Mouse (Mus musculus) hindbrain, embryonic 12.5 days (tissue): ENCODE data around the gene Spc25. TPM values are rescaled to one million over a fixed set of nuclear protein-coding genes. Genes with fewer than 3 reads are reported as not detected.
A peak's percentile ranks its signal among the peaks of the same experiment; 100 is the strongest.

Experiments used
- ATAC-seq: fragments of 200-750 bp; cut with Nextera tagmentation; 2 replicates; pipeline ENCODE4 v1.8.0; 2017; ENCODE audit warnings: moderate TSS enrichment; ENCODE audit not compliant: low FRiP score
- H3K27ac ChIP-seq: fragments of 300-500 bp; sonication (generic); 2 replicates; pipeline ENCODE4 v1.5.1; 2016; ENCODE audit warnings: mild to moderate bottlenecking
- H3K27me3 ChIP-seq: fragments of 300-500 bp; sonication (generic); 2 replicates; pipeline ENCODE4 v1.6.1; 2016; ENCODE audit warnings: mild to moderate bottlenecking
- H3K36me3 ChIP-seq: fragments of 300-500 bp; sonication (generic); 2 replicates; pipeline ENCODE4 v1.6.1; 2016; ENCODE audit warnings: mild to moderate bottlenecking
- H3K4me1 ChIP-seq: fragments of 300-500 bp; sonication (generic); 2 replicates; pipeline ENCODE4 v1.6.1; 2016
- H3K4me2 ChIP-seq: fragments of 300-500 bp; sonication (generic); replicated peaks from 2 replicates; pipeline ENCODE4 v1.6.1; 2016; ENCODE audit warnings: mild to moderate bottlenecking
- H3K4me3 ChIP-seq: fragments of 300-500 bp; sonication (generic); 2 replicates; pipeline ENCODE4 v1.5.1; 2016; ENCODE audit warnings: mild to moderate bottlenecking
- H3K9ac ChIP-seq: fragments of 300-500 bp; sonication (generic); 2 replicates; pipeline ENCODE4 v1.6.1; 2016; ENCODE audit warnings: mild to moderate bottlenecking, moderate library complexity
- H3K9me3 ChIP-seq: fragments of 300-500 bp; sonication (generic); replicated peaks from 2 replicates; pipeline ENCODE4 v1.6.1; 2016; ENCODE audit warnings: mild to moderate bottlenecking
- WGBS: fragments of 180-500 bp; shearing (Covaris S2); methylation state at CpG from one replicate; pipeline ENCODE4 v1.1.7; 2016; 5-methylcytosine and 5-hydroxymethylcytosine counted together
- polyA plus RNA-seq: library from polyadenylated mRNA; unstranded; fragments of >200 nt; fragmentation: Nextera tagmentation; extraction: Ambion mirVana; gene quantifications from 2 replicates; pipeline ENCODE4 v1.2.1, GENCODE M21; 2016

Spc25 gene
- polyA plus RNA-seq: 127 and 128 TPM in 2 replicates

DNA sequence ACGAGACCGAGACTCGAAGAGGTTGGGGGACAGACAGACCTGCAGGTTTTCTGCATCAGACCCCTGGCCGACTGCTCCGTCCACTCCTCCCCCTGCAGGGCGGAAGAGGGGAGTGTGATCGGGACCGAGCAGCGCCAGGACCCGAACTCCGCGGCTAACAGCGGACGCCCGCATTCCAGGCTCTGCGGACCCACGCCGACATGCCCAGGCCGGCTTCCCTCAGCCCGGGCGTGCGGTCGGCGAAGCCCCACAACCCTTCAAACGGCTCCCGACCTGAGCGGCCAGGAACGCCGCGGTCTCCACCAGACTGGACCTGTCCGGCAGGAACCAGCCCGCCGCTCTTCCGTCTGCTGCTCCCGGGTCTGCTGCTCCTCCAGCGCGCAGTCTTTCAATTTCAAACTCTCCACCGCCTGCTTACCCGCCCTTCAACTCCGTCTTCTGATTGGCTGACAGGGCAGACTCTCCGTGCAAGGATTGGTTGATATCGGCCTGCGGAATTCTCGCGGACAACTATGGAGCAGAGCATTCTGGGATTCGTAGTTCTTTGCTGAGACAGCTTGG, at the start of gene Spc25:
Gene Spc25, minus strand, starts transcription at position 404 of the 561 bp plus-strand sequence.
- Histone ChIP-seq H3K4me1 (peaks cover 10% of the 10 kb centered on the region), H3K4me2 (peak within 1 kb of the TSS; percentile 86), H3K9me3 (no peaks in the 10 kb centered on the region), H3K9ac (peak within 1 kb of the TSS; percentile 71), H3K4me3 (peak within 1 kb of the TSS; percentile 86), H3K27ac (peak within 1 kb of the TSS; percentile 66), H3K27me3 (no peaks in the 10 kb centered on the region), H3K36me3 (peaks cover 14% of the 10 kb centered on the region)
- ATAC-seq: peak; percentile 99
- WGBS: under 1% methylated on average over 45 of the region's 46 CpGs

GRCm38 (mm10) chr2:69248221-69248755, 42.3 kb upstream of the Spc25 start:
- Histone ChIP-seq H3K4me1 (no peaks in the 10 kb centered on the region), H3K4me3 (no peak overlapping the region), H3K27me3 (no peaks in the 10 kb centered on the region), H3K4me2 (no peak overlapping the region), H3K9ac (no peak overlapping the region), H3K36me3 (no peaks in the 10 kb centered on the region), H3K27ac (no peak overlapping the region), H3K9me3 (no peaks in the 10 kb centered on the region)
- ATAC-seq: no peak
- WGBS: 45% methylated on average over 16 of the region's 16 CpGs

DNA sequence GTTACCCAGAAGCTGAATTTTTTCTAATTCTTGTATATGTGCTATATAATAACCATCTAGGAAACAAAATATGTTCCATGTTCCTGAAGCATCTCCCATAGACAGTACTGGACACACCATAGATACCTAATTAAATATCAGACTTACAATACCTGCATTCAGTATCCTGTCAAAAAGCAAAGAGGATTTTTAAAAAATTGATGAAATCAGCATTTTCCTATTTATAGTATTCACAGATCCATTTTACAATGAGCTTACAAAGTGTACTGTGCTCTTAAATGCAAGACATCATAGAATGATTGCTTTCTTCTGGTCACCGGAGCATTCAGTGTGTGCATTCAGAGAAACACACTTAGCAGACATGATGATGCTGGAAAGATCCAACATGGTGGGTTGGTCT, 41.1 kb upstream of the Spc25 start:
- Histone ChIP-seq H3K4me3 (no peak overlapping the region), H3K9ac (no peak overlapping the region), H3K9me3 (no peaks in the 10 kb centered on the region), H3K4me1 (no peaks in the 10 kb centered on the region), H3K27me3 (no peaks in the 10 kb centered on the region), H3K27ac (no peak overlapping the region), H3K36me3 (no peaks in the 10 kb centered on the region), H3K4me2 (no peak overlapping the region)
- ATAC-seq: no peak
- 82% methylated on average over 1 of the region's 1 CpGs for WGBS

GRCm38 (mm10) chr2:69244924-69245323, 38.9 kb upstream of the Spc25 start:
- Histone ChIP-seq H3K9ac (no peak overlapping the region), H3K4me3 (no peak overlapping the region), H3K4me1 (no peaks in the 10 kb centered on the region), H3K9me3 (no peaks in the 10 kb centered on the region), H3K27ac (no peak overlapping the region), H3K36me3 (no peaks in the 10 kb centered on the region), H3K27me3 (no peaks in the 10 kb centered on the region), H3K4me2 (no peak overlapping the region)
- 24% methylated on average over 2 of the region's 2 CpGs for WGBS
- ATAC-seq: no peak

- H3K36me3 ChIP-seq: no peaks in the 10 kb centered on the region
- no peaks in the 10 kb centered on the region for H3K9me3 ChIP-seq
- no peak overlapping the region for H3K9ac ChIP-seq
- no peak overlapping the region for H3K4me3 ChIP-seq
- H3K4me2 ChIP-seq: no peak overlapping the region
- no peaks in the 10 kb centered on the region for H3K27me3 ChIP-seq
- ATAC-seq: no peak
- H3K4me1 ChIP-seq: no peaks in the 10 kb centered on the region
- 75% methylated on average over 9 of the region's 9 CpGs for WGBS
- H3K27ac ChIP-seq: no peak overlapping the region
These were observed 33.3 kb upstream of the Spc25 start for GRCm38 (mm10) chr2:69239315-69239714.

DNA sequence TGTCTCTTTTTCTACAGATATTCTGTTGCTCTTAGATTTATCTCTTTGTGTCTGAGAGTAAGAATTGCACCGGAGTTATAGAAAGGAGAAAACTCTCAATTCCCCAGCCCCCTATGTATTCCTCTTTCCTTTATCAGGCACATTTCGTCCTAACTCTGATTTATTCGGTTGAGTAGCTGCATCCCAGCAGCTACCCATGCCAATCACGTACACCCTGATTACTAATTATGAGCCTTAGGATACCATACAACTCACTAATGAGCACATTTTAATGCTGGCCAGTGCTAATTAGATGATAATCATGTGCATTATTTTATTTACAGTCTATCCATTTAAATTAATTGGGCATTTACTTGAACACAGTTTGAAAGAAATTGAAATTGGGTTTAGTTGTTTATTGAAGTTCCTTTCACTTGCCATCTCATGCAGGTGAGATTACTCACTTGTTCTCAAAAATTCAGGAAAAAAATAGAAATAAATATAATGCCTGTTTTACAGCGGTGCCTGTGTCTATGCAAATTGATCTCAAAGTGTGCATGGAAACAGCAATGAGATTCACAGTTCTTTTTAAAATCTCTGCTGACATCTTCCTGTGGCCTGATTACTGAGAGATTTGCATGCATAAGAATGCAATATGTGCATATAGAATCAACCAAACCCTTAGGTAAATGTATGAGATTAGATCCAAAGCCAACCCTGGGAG, 29.1 kb upstream of the Spc25 start:
- no peaks in the 10 kb centered on the region for H3K36me3 ChIP-seq
- H3K27ac ChIP-seq: no peak overlapping the region
- no peaks in the 10 kb centered on the region for H3K27me3 ChIP-seq
- H3K4me1 ChIP-seq: no peaks in the 10 kb centered on the region
- 70% methylated on average over 5 of the region's 5 CpGs for WGBS
- H3K4me3 ChIP-seq: no peak overlapping the region
- no peaks in the 10 kb centered on the region for H3K9me3 ChIP-seq
- H3K9ac ChIP-seq: no peak overlapping the region
- H3K4me2 ChIP-seq: no peak overlapping the region
- peak; percentile 76 for ATAC-seq

- no peak overlapping the region for H3K9ac ChIP-seq
- H3K27me3 ChIP-seq: no peaks in the 10 kb centered on the region
- no peak overlapping the region for H3K27ac ChIP-seq
- no peak overlapping the region for H3K4me2 ChIP-seq
- no peaks in the 10 kb centered on the region for H3K36me3 ChIP-seq
- no peak for ATAC-seq
- no peak overlapping the region for H3K4me3 ChIP-seq
- no peaks in the 10 kb centered on the region for H3K4me1 ChIP-seq
- H3K9me3 ChIP-seq: no peaks in the 10 kb centered on the region
These were observed 26.1 kb upstream of the Spc25 start for GRCm38 (mm10) chr2:69232101-69232500.

DNA sequence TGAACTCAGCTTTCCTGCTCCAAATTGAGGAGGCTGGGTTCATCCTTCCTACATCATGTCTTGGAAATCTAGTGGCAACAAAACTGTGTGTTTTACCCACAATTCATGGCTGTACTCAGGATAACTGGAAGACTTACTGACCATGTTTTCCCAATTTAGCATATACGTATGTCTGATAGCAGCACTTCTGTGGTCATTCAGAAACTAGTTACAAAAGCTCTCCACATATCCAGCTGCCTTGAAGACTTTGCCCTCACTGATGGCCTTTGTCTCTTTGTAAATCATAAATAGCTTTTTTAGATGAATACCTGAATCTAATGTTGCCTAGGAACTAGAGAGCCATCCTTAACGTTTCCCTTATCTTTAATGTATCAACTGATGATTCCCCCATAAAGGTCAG, 24.1 kb upstream of the Spc25 start:
- Histone ChIP-seq H3K4me2 (no peak overlapping the region), H3K27ac (no peak overlapping the region), H3K9me3 (no peaks in the 10 kb centered on the region), H3K36me3 (no peaks in the 10 kb centered on the region), H3K4me3 (no peak overlapping the region), H3K27me3 (no peaks in the 10 kb centered on the region), H3K9ac (no peak overlapping the region), H3K4me1 (no peaks in the 10 kb centered on the region)
- 84% methylated on average over 2 of the region's 2 CpGs for WGBS
- ATAC-seq: no peak

DNA sequence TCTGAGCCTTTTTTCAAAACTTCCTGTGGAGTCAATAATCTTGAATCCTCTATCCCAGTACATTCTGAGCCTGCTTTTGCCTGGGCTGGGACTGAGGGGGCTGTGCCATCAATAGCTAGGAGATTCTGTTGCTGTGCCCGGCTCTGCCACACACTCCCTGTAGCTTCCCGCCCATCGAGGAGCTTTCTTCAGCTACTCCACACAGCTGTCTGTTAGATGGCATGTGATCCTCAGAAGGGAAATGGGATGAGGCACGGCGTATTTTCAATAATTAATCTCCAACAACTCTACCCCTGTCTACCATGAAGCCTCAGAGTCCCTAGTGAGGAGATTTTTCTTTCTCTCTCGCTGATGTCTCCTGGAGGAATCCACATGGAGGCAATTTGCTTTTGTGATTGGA, 22.6 kb upstream of the Spc25 start:
- WGBS: 72% methylated on average over 6 of the region's 6 CpGs

GRCm38 (mm10) chr2:69226876-69227275, 20.9 kb upstream of the Spc25 start:
- WGBS: 86% methylated on average over 9 of the region's 9 CpGs
- Histone ChIP-seq H3K27ac (no peak overlapping the region), H3K9me3 (no peaks in the 10 kb centered on the region), H3K4me2 (no peak overlapping the region), H3K4me1 (no peaks in the 10 kb centered on the region), H3K4me3 (no peak overlapping the region), H3K27me3 (no peaks in the 10 kb centered on the region), H3K9ac (no peak overlapping the region), H3K36me3 (no peaks in the 10 kb centered on the region)
- no peak for ATAC-seq

More for the DNA sequence above, 22.6 kb upstream of the Spc25 start:
- Histone ChIP-seq H3K27me3 (no peaks in the 10 kb centered on the region), H3K9ac (no peak overlapping the region), H3K4me3 (no peak overlapping the region), H3K27ac (no peak overlapping the region), H3K4me2 (no peak overlapping the region), H3K36me3 (no peaks in the 10 kb centered on the region), H3K4me1 (no peaks in the 10 kb centered on the region), H3K9me3 (no peaks in the 10 kb centered on the region)
- ATAC-seq: no peak

GRCm38 (mm10) chr2:69224724-69225123, 18.7 kb upstream of the Spc25 start:
- Histone ChIP-seq H3K36me3 (no peaks in the 10 kb centered on the region), H3K9me3 (no peaks in the 10 kb centered on the region), H3K9ac (no peak overlapping the region), H3K27ac (no peak overlapping the region), H3K4me1 (no peaks in the 10 kb centered on the region), H3K4me3 (no peak overlapping the region), H3K4me2 (no peak overlapping the region), H3K27me3 (no peaks in the 10 kb centered on the region)
- WGBS: 53% methylated on average over 2 of the region's 2 CpGs
- no peak for ATAC-seq

DNA sequence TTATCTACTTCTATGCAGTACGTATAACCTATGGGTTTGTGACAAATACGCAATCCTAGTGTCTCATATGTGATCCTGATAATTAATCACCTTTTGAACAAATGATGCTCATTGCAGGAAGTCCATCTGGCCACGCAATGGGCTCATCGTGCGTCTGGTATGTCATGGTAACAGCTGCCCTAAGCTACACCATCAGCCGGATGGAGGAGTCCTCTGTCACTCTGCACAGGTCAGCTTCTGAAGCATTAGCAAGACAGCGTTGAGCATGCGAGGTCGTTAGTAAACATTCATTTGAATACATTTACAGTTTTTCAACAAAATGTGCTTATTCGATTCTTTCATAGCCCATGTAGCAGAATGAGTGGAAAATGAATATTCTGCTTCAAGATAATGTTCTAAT, 16.8 kb upstream of the Spc25 start:
- no peak overlapping the region for H3K9ac ChIP-seq
- H3K9me3 ChIP-seq: no peaks in the 10 kb centered on the region
- no peak overlapping the region for H3K4me3 ChIP-seq
- 70% methylated on average over 10 of the region's 10 CpGs for WGBS
- no peaks in the 10 kb centered on the region for H3K36me3 ChIP-seq
- no peaks in the 10 kb centered on the region for H3K4me1 ChIP-seq
- ATAC-seq: no peak
- no peak overlapping the region for H3K4me2 ChIP-seq
- no peak overlapping the region for H3K27ac ChIP-seq
- no peaks in the 10 kb centered on the region for H3K27me3 ChIP-seq

- 41% methylated on average over 5 of the region's 5 CpGs for WGBS
- H3K27ac ChIP-seq: no peak overlapping the region
- H3K9me3 ChIP-seq: no peaks in the 10 kb centered on the region
- no peak overlapping the region for H3K9ac ChIP-seq
- no peaks in the 10 kb centered on the region for H3K36me3 ChIP-seq
- no peak overlapping the region for H3K4me3 ChIP-seq
- H3K4me2 ChIP-seq: no peak overlapping the region
- ATAC-seq: no peak
- H3K27me3 ChIP-seq: no peaks in the 10 kb centered on the region
- H3K4me1 ChIP-seq: no peaks in the 10 kb centered on the region
These were observed 15.9 kb upstream of the Spc25 start for GRCm38 (mm10) chr2:69221868-69222416.
